8 mouse cellular contexts compared by ENCODE assay signal in the genomic region with DNA sequence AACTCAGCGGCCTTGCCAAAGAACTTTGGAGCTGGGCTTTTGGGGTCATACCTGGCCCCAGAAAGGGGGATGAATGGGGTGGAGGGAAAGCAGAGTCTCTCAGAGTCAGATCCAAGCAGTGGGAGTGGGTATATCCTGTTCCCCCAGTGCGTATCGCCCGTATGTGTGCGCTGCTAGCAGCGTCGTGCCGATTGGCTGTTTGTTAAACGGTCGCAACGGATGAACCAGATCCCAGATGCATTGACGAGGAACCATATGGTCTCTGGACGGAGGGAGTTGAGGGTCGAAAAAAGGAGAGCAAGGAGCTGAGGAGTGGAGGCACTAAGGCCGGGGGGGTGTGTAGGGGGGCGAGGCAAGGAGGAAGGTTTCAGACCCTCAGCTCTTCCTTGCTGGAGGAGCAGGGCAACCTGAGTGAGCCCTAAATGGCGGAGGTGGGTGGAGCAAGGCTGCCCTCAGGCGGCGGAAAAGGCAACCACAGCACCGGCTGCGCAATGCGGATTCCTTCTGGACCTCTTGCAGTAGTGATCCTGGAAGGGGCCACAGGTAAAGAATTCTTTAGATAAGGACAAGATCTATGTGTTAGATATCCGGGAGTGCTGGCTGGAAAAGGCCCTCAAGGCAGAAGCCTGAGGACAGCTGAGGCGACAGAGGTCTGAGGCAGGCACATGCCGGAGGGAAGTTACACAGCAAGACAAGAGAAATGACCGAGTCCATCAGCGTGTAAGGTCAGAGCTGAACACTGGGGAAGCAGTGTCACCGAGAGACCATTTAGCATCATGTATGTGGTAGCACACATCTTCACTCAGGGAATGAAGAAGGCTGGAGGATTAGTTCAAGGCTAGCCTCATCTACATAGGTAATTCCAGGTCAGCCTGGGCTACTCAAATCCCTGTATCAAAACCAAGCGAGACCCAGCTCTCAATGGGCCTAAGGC. TPM values are rescaled to one million over a fixed set of nuclear protein-coding genes. Genes with fewer than 3 reads are reported as not detected.
DNase-seq lines count a peak whose midpoint lies in the region; ATAC-seq and TF ChIP-seq lines count a peak whose summit lies in the region.

No protein-coding gene starts in this region.

- peak; percentile 96 for TF ChIP-seq CTCF in lung, postnatal 0 days (IDR thresholded peaks at IDR 0.05)

- H3K9ac ChIP-seq in forebrain, embryonic 14.5 days (ENCODE audit: low read length): peak overlapping the region; percentile 56
- no peak overlapping the region for H3K9ac ChIP-seq in lung, postnatal 0 days (replicated peaks; ENCODE audit: low read depth)

- peak overlapping the region; percentile 54 for H3K27ac ChIP-seq in forebrain, embryonic 14.5 days (ENCODE audit: low read depth, low read length)
- H3K27ac ChIP-seq in lung, postnatal 0 days (ENCODE audit: low read length): no peak overlapping the region

- no peaks in the 10 kb centered on the region for H3K36me3 ChIP-seq in forebrain, embryonic 14.5 days (ENCODE audit: control insufficient read depth, insufficient read depth, low read length)
- H3K36me3 ChIP-seq in lung, postnatal 0 days (ENCODE audit: insufficient read depth, low read length): no peaks in the 10 kb centered on the region

- H3K4me2 ChIP-seq in forebrain, embryonic 14.5 days (ENCODE audit: low read length): peak overlapping the region; percentile 79
- H3K4me2 ChIP-seq in lung, postnatal 0 days (replicated peaks; ENCODE audit: low read depth, low read length): peak overlapping the region; percentile 46

- H3K27me3 ChIP-seq in forebrain, embryonic 14.5 days (replicated peaks; ENCODE audit: control insufficient read depth, insufficient read depth, low read length): peaks cover 8% of the 10 kb centered on the region
- peaks cover 25% of the 10 kb centered on the region for H3K27me3 ChIP-seq in lung, postnatal 0 days (replicated peaks; ENCODE audit: insufficient read depth, low read length)

- peak; percentile 76 for DNase-seq in MN1 (ENCODE audit: low spot score)
- DNase-seq in cerebellum, adult 11 months: peak; percentile 85
- DNase-seq in forebrain, embryonic 14.5 days (ENCODE audit: low spot score): peak; percentile 86
- DNase-seq in heart, postnatal 4 days: peak; percentile 86
- peak; percentile 87 to 91 for DNase-seq in layer of hippocampus, postnatal 10 days (ENCODE audit: low spot score in 2 of 2)
- DNase-seq in lung, postnatal 0 days (ENCODE audit: low spot score): peak; percentile 75
- peak; percentile 86 for DNase-seq in retina, postnatal 1 day
- DNase-seq in urinary bladder, postnatal 36 days (ENCODE audit: low spot score in 2 of 2): peak; percentile 62 to 69

- H3K4me1 ChIP-seq in forebrain, embryonic 14.5 days (ENCODE audit: control insufficient read depth, insufficient read depth, low read length): peaks cover 34% of the 10 kb centered on the region
- H3K4me1 ChIP-seq in lung, postnatal 0 days (ENCODE audit: insufficient read depth, low read depth, low read length): peaks cover 21% of the 10 kb centered on the region; the same call in 1 of the 2 replicates

- peak; percentile 60 for ATAC-seq in forebrain, embryonic 14.5 days
- ATAC-seq in lung, postnatal 0 days: peak; percentile 54

- TF ChIP-seq EP300 in lung, postnatal 0 days (IDR thresholded peaks at IDR 0.05): no peak

- no peaks in the 10 kb centered on the region for H3K9me3 ChIP-seq in forebrain, embryonic 14.5 days (replicated peaks; ENCODE audit: control insufficient read depth, low read length)
- no peaks in the 10 kb centered on the region for H3K9me3 ChIP-seq in lung, postnatal 0 days (ENCODE audit: low read length)

- 13% methylated on average over 29 of the region's 29 CpGs for WGBS in forebrain, embryonic 14.5 days
- whole genome bisulfite sequencing in lung, postnatal 0 days: 6% methylated on average over 29 of the region's 29 CpGs

- H3K4me3 ChIP-seq in forebrain, embryonic 14.5 days (ENCODE audit: low read depth, low read length): peak overlapping the region; percentile 24
- H3K4me3 ChIP-seq in lung, postnatal 0 days (ENCODE audit: low read depth, low read length): no peak overlapping the region

RNA-seq across cellular contexts. Expression of a gene that starts 5.7 kb away (rescaled TPM):
- polyA plus RNA-seq in forebrain, embryonic 14.5 days (2014; fragmentation: Nextera tagmentation; extraction: Ambion mirVana): 48.1 and 63.2 TPM in 2 replicates
- total RNA-seq in heart, postnatal 4 days (2021): 1 to 10 TPM; 6.3 to 7.3 TPM
- 100 to 1,000 TPM; 229 to 232 TPM for total RNA-seq in layer of hippocampus, postnatal 10 days (2021)
- 1.9 and 2.0 TPM in 2 replicates for polyA plus RNA-seq in lung, postnatal 0 days (2015; fragmentation: Nextera tagmentation; extraction: Ambion mirVana)

RNA-seq across cellular contexts. Expression of a gene that starts 9.3 kb away (rescaled TPM):
- 55.5 and 61.9 TPM in 2 replicates for polyA plus RNA-seq in forebrain, embryonic 14.5 days (2014; fragmentation: Nextera tagmentation; extraction: Ambion mirVana)
- total RNA-seq in heart, postnatal 4 days (2021): not detected
- 10 to 100 TPM; 59.8 to 62.2 TPM for total RNA-seq in layer of hippocampus, postnatal 10 days (2021)
- 0.04 TPM in 1 of 2 replicates, not detected in the other for polyA plus RNA-seq in lung, postnatal 0 days (2015; fragmentation: Nextera tagmentation; extraction: Ambion mirVana)

RNA-seq across cellular contexts. Expression of a gene that starts 26.3 kb away (rescaled TPM):
- 473 and 491 TPM in 2 replicates for polyA plus RNA-seq in forebrain, embryonic 14.5 days (2014; fragmentation: Nextera tagmentation; extraction: Ambion mirVana)
- total RNA-seq in heart, postnatal 4 days (2021): 100 to 1,000 TPM; 309 to 310 TPM
- total RNA-seq in layer of hippocampus, postnatal 10 days (2021): 1,000 to 10,000 TPM; 2,090 to 2,190 TPM
- polyA plus RNA-seq in lung, postnatal 0 days (2015; fragmentation: Nextera tagmentation; extraction: Ambion mirVana): 61.7 and 63.6 TPM in 2 replicates

RNA-seq across cellular contexts. Expression of a gene that starts 32.7 kb away (rescaled TPM):
- polyA plus RNA-seq in forebrain, embryonic 14.5 days (2014; fragmentation: Nextera tagmentation; extraction: Ambion mirVana): 3.8 and 3.9 TPM in 2 replicates
- under 1 TPM in 1 of 2 experiments, not detected in 1; 0.05 TPM for total RNA-seq in heart, postnatal 4 days (2021)
- total RNA-seq in layer of hippocampus, postnatal 10 days (2021): 10 to 100 TPM; 42.9 to 44.8 TPM
- 0.02 and 0.04 TPM in 2 replicates for polyA plus RNA-seq in lung, postnatal 0 days (2015; fragmentation: Nextera tagmentation; extraction: Ambion mirVana)

RNA-seq across cellular contexts. Expression of a gene that starts 42.3 kb away (rescaled TPM):
- polyA plus RNA-seq in forebrain, embryonic 14.5 days (2014; fragmentation: Nextera tagmentation; extraction: Ambion mirVana): 3.4 and 3.7 TPM in 2 replicates
- total RNA-seq in heart, postnatal 4 days (2021): 10 to 100 TPM; 22.0 to 24.5 TPM
- total RNA-seq in layer of hippocampus, postnatal 10 days (2021): 1 to 10 TPM; 3.7 to 4.4 TPM
- 7.8 and 8.0 TPM in 2 replicates for polyA plus RNA-seq in lung, postnatal 0 days (2015; fragmentation: Nextera tagmentation; extraction: Ambion mirVana)

Comparison
In these comparisons a context has a peak if more than half of its experiments do, and no peak if none do; other contexts are left out.
1. RNA of a gene that starts 5.7 kb away (total RNA-seq): 229 to 232 TPM in layer of hippocampus, postnatal 10 days; 6.3 to 7.3 TPM in heart, postnatal 4 days; every median in the first group is over 10 times any median in the second.
2. RNA of a gene that starts 9.3 kb away (total RNA-seq): 59.8 to 62.2 TPM in layer of hippocampus, postnatal 10 days; not detected in heart, postnatal 4 days; every median in the first group is over 10 times any median in the second.
3. RNA of a gene that starts 26.3 kb away (total RNA-seq): 2,090 to 2,190 TPM in layer of hippocampus, postnatal 10 days; 309 to 310 TPM in heart, postnatal 4 days; every median in the first group is over 4 times any median in the second.
4. Peak in every context shown above with its lines, with median percentiles within 50 percentile points of each other: DNase-seq.